Mouse (Mus musculus) lung, adult 18-20 months (tissue): ENCODE data around the gene Elfn1.

Experiments used
- DNase-seq, 2 experiments: peaks; one replicate each; pipeline ENCODE4 v3.0.0; 2022; ENCODE audit warnings: mixed read lengths in 2 of 2

Gene Elfn1

GRCm38 (mm10) chr5:139907714-139908242 lies at the start of gene Elfn1:
Gene Elfn1 (plus strand): TSS chr5:139907943.
- peak; percentile 60 to 69 for DNase-seq

DNA sequence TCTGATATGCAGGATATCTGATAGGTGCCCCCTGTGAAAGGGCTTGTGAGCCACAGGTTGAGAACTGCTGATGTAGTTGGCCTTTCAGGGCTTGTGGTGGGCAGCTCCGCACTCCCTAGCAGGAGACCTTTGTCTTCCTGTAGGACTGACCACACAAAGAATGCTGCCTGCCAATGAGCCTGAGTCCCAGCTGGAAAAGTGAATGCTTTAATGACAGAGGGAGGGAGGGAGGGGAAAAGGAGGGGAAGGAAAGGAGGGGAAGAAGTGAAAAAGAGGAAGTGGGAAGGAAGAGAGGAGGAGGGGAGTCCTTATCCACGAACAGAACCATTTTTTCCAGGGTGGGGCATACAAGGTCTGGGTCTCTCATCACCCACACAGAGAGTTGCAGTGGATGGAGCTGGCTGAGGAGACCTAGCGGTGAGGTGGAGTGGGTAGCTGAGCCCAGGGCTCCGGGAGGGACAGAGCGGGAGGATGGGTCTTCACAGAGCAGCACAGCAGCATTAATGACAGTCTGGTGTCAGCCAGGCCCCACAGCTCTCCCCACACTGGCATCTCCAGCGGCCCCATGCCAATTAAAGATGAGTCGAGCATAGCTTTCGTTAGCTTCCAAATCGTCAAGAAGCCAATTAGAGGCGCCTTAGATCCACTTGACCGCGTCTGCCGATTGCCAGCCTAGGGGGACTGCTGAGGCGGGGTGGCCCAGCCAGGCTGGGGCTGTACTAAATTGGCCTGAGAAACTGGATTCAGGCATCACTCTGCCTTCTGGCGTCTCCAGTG lies 47.2 kb upstream of the Elfn1 start:
- no peak for DNase-seq

DNA sequence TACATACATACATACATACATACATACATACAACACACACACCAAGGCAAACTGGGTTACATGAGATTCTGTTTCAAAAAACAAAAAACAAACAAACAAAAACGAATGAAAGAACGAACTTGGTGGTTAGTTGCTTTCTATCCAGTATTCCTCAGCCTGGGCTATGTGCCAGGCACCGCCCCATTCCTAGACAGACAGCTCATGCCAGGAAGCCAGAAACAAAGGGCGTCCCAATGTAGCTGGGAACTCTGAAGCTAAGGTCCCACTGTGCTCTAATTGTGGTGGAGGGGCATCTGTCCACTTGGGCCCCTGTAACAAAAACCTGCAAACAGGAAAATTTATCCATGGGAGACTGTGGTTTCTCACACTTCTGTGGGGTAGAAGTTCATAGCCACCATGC lies 45.0 kb upstream of the Elfn1 start:
- DNase-seq, result peak; percentile 61 to 68

GRCm38 (mm10) chr5:139870886-139871285 lies 36.9 kb upstream of the Elfn1 start:
- DNase-seq, result peak; percentile 76 to 83

DNA sequence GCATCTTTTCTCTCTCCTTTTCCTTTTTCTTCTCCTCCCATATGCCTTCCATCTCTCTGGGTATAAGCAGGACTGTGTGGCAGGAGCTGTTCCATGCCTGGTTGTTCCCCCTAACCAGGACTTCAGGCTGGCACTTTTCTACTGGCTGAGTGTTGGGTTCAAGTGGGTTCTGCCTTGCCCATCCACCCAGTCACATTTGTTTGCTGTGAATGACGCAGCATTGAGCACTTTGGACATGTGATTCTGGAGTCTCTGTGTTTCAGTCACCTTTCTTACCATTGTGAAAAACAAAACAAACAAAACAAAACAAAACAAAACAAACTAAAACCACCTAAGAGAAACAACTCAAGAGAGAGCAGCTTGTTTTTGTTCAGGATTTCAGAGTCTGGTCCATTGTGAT lies 36.2 kb upstream of the Elfn1 start:
- DNase-seq, result peak; percentile 37 to 53

- peak; percentile 52 to 71 for DNase-seq
Observed at GRCm38 (mm10) chr5:139877563-139877962, 30.2 kb upstream of the Elfn1 start.

- no peak for DNase-seq
Observed at GRCm38 (mm10) chr5:139879694-139880093, 28.0 kb upstream of the Elfn1 start.

DNA sequence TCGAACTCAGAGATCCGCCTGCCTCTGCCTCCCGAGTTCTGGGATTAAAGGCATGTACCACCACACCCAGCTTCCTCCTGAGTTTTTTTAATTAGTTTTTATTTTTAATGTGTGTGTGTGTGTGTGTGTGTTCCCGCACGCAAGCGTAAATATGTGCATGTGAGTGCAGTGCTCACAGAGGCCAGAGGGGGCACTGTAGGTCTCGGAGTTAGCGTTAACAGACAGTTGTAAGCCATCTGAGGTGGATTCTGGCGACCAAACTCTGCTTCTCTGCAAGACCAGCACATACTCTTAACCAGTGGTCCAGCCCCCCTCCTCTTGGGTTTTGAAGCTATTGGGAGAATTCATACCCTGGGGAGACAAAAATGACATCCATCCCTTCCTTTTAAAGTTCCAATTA lies 26.6 kb upstream of the Elfn1 start:
- DNase-seq, result no peak

DNA sequence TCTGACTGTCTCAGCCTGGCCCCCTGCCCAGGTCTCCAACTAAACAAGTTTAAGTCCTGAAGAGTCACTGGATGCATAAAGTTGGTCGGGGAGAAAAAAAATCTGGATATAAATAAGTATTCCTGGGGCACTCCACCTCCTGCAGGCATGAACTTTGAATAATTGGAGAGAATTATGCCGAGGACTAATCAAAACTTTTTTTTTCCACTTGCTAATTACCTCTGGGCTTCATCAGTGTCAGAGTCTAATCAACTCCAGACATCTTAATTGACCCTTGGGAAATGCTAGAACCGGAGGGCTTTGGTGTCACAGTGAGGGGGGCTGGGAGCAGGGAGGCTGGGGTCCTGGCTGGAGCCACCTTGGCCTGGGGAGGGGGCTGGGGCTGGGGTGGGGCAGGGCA lies 19.1 kb upstream of the Elfn1 start:
- DNase-seq, result no peak

DNA sequence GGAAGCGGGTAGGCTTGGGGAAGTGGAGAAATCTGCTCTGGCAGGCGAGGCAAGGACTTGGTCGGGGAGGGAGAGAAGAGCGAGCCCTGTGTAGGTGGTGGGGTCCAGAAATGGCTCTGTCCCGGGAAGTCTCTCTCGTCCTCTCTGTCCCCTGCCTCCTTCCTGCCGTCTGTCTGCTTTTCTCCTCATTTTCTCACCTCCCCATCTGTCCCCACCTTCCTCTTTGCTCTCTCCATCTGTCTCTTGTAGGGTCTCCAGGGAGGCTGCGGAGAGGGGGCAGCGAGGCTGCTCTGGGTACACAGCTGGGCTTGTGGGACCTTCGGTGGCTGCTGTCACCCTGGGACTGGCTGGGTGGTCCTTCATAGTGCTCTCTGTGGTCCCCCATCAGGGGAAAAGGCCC lies 18.4 kb upstream of the Elfn1 start:
- no peak for DNase-seq

DNA sequence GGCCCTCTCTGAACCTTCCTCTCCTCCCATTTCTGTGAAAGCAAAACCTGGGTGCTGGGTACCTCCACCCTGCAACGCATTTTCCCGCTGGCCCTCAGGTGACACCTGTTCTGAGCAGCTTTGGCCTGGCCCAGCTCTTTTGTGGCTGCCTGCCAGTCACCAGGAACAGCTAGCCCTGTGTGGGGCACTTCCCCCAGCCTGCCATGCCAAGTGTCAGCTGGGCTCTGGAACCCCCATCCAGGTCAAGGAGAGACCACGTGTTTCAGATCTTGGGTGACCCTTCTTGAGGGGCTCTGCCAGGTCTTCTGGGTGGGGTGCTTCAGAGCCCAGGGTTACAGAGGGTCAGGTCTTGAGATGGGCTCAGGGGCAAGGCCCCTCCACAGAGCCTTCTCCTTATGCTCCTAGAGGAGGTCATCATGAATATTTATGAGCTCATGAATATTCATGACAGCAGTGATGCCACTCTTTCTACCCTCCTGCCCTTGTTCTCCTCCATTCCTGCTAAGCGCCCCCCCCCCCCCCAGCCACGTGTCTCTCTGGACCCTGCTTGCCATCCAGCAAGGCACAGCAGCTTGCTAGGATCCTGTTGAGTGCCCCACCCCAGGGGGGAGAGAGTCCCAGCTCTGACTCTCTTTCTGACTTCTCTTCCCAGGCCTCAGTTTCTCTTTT lies 15.3 kb upstream of the Elfn1 start:
- peak in 1 of 2 experiments; percentile 34 for DNase-seq

GRCm38 (mm10) chr5:139892995-139893345 lies 14.8 kb upstream of the Elfn1 start:
- no peak for DNase-seq

DNA sequence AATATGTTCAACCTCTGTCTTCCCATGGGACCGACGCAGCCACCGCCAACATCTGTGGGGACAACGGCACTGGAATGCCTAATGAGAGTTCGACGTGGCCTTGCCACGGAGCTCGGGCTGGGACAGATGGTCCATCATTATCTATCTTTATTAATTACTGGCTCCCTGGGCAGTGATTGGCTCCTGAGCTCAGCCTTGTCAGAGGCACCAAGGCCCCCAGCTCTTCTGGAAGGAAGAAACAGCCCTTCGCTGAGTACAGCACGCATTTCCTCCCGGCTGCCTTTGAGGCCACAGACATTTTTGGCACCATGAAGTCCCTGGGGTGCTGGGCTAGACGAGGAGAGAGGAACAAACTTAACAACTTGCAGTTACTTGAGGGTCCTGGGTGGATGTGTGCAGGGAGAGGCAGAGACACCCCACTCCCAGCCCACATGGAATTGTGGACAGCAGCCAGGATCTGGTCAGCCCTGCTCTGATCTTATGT lies 13.7 kb upstream of the Elfn1 start:
- no peak for DNase-seq

DNA sequence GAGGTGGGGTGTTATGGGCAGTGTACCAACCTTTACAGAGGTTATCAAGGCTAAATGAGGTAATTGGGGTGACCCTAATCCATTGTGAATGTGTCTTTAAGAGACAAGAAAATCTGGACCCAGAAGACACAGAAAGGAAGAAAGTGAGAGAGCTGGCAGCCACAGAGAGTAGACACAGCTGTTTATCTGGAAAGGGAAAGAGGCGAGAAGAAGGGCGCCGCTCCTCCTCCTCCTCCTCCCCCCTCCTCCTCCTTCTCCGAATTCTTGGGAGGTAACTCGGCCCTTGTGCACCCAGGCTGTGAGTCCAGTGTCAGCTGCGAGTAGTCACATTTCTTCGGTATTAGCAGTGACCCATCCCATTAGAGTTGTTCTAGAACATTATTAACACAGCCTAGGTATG lies 8.7 kb upstream of the Elfn1 start:
- no peak for DNase-seq

GRCm38 (mm10) chr5:139905121-139905520 lies 2.6 kb upstream of the Elfn1 start:
- DNase-seq, result no peak

DNA sequence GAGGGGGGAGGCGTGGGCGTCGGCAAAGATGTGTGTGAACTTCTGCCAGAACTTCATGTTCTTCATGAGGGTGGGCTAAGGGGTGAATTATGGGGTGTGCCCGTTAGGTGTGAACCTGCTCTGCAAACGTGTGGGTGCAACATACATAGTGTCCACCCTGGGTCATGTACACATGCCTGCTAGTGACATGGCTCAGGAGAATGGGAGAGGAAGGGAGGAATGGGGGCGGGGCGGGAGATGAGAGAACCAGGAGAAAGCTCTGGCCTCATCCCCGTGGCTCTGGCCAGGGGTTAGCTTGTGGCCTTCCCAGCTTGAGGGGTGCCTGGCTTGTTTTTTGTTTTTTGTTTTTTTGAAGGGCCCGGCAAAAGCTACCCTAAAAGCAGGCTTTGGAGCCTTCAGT lies 1.2 kb upstream of the Elfn1 start:
- DNase-seq, result no peak

GRCm38 (mm10) chr5:139907241-139907640 lies 502 bp upstream of the Elfn1 start:
- DNase-seq, result peak; percentile 55 to 57

DNA sequence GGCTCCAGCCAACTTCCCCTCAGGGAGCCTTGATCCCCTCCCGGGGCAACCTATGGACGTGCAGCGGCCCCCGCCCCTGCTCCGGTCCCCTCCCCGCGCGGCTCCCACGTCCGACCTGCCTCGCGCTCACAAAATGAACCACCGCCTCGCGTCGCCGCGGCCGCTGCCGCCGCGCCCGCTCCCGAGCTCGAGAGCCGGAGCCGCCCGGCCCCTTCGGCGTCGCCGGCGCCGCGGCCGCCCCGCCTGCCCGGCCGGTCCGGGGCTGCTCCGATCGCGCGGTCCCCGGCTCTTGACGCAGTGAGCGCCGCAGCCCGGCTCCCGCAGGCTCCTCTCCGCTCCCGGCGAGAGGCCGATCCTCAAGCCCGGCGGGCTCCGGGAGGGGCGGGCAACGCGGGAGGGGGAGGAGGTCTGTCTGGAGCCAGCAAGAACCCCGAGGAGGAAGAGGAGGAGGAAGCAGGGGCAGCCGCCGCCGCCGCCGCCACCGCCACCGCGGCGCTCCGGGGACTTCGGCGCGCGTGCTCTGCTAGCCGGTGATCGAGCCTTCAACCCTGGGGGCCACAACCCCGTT lies 584 bp downstream of the Elfn1 start:
- DNase-seq, result peak in 1 of 2 experiments; percentile 38

GRCm38 (mm10) chr5:139908811-139909627 lies 1.3 kb downstream of the Elfn1 start:
- DNase-seq, result no peak

DNA sequence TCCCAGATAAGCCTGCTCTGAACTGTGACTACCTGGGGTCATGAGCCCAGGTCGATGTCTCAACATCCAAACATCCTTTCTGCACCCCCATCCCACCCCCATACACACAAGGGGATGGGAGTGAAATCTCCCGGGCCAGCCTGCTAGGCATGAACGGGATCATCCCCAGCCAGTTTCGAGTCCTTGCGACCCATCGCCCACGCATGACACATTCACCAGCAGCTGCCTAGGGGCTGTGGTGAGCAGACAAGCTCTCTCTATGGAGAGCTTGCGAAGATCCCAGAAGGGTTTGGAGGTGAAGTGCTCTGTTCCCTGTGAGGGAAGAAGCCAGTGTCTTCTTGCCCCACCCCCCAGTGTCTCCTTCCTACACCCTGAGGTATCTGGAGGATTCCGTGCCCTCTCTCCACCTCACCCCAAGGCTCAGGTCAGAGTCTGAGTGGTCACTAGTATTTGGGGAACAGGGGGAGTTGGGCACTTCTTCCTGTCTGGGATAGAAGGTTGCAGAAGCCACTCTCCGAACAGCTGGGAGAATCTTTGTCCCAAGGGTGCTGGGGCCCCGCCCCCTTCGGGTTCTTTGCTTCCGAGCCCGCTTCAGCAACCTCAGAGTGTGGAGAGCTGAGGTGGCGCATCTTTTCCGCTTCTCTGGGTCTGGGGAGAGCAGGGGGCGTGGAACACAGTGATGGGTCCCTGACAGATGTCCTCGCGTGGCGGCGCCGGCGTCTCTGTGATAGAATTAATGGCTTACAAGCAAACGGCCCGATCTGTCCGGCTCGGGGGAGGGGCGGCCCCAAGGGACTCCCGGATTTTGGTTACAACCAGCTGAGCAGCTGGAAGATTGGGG lies 2.2 kb downstream of the Elfn1 start:
- DNase-seq, result no peak

DNA sequence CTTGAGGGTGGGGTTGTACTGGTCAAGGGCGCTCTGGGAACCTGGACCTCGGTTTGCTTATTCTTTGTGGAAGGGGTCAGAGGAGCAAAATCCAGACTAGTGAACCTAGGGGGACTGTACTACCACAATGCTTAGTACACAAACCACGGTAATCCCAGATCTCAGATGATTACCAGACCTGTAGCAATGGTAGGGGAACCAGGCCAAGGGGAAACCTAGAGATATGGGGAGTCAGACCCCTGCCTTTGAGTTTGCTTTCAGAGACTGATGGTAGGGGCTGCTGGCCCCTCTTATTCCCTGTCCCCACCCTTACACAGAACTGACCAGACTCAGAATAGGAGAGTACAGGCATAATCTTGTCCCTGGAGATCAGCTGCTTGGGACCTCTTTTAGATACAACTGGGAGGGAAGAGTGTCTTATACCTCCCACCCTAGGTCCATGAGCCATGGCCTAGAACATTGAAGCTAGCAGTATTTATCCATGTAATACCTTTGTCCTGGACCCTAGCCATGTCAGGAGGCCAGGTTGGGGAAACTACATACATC lies 3.1 kb downstream of the Elfn1 start:
- DNase-seq, result no peak

- no peak for DNase-seq
Observed at GRCm38 (mm10) chr5:139911506-139911905, 3.8 kb downstream of the Elfn1 start.
